Mouse (Mus musculus) heart, embryonic 15.5 days (tissue): Measurements from ENCODE around the gene Rad9b. TPM values are rescaled to one million over a fixed set of nuclear protein-coding genes. Genes with fewer than 3 reads are reported as not detected.

Experiments used
- ATAC-seq: fragments of 200-750 bp; cut with Nextera tagmentation; replicated peaks from 2 replicates; pipeline ENCODE4 v1.8.0; 2017; ENCODE audit warnings: low read depth, moderate TSS enrichment; ENCODE audit not compliant: insufficient number of reproducible peaks, insufficient read depth, low FRiP score
- H3K27ac ChIP-seq: fragments of 300-500 bp; sonication (generic); 2 replicates; pipeline ENCODE4 v1.5.1; 2015; ENCODE audit warnings: mild to moderate bottlenecking, inconsistent platforms
- H3K27me3 ChIP-seq: fragments of 300-500 bp; sonication (generic); 2 replicates; pipeline ENCODE4 v1.6.1; 2015; ENCODE audit warnings: inconsistent platforms
- H3K36me3 ChIP-seq: fragments of 300-500 bp; sonication (generic); 2 replicates; pipeline ENCODE4 v1.6.1; 2015; ENCODE audit warnings: mild to moderate bottlenecking, inconsistent platforms
- H3K4me1 ChIP-seq: fragments of 300-500 bp; sonication (generic); replicated peaks from 2 replicates; pipeline ENCODE4 v1.6.1; 2015; ENCODE audit warnings: inconsistent platforms
- H3K4me2 ChIP-seq: fragments of 300-500 bp; sonication (generic); 2 replicates; pipeline ENCODE4 v1.6.1; 2015; ENCODE audit warnings: inconsistent platforms, mild to moderate bottlenecking, moderate library complexity
- H3K4me3 ChIP-seq: fragments of 300-500 bp; sonication (generic); 2 replicates; pipeline ENCODE4 v1.5.1; 2015; ENCODE audit warnings: mild to moderate bottlenecking, inconsistent platforms
- H3K9ac ChIP-seq: fragments of 300-500 bp; sonication (generic); 2 replicates; pipeline ENCODE4 v1.6.1; 2015; ENCODE audit warnings: mild to moderate bottlenecking, inconsistent platforms
- H3K9me3 ChIP-seq: fragments of 300-500 bp; sonication (generic); replicated peaks from 2 replicates; pipeline ENCODE4 v1.6.1; 2016; ENCODE audit warnings: inconsistent platforms
- WGBS: fragments of 180-500 bp; shearing (Covaris S2); methylation state at CpG from one replicate; pipeline ENCODE4 v1.1.7; 2015; ENCODE audit warnings: mixed read lengths; 5-methylcytosine and 5-hydroxymethylcytosine counted together
- polyA plus RNA-seq: library from polyadenylated mRNA; unstranded; fragments of >200 nt; fragmentation: Nextera tagmentation; extraction: Ambion mirVana; gene quantifications from 2 replicates; pipeline ENCODE4 v1.2.1, GENCODE M21; 2015

Rad9b gene
- polyA plus RNA-seq, 1 experiment from 2014 or later: 7.2 TPM

GRCm38 (mm10) chr5:122391786-122392180 lies 37.8 kb upstream of the Rad9b start, which contains the start of gene Arpc3:
TSS of gene Arpc3 (plus strand) at chr5:122391878.
- peak within 1 kb of the TSS; percentile 79 for H3K9ac ChIP-seq
- peak within 1 kb of the TSS; percentile 64 for H3K27ac ChIP-seq
- H3K36me3 ChIP-seq: no peaks in the 10 kb centered on the region; the same call in 1 of the 2 replicates
- no peaks in the 10 kb centered on the region for H3K27me3 ChIP-seq
- under 1% methylated on average over 39 of the region's 39 CpGs for WGBS
- H3K9me3 ChIP-seq: no peaks in the 10 kb centered on the region
- ATAC-seq: peak; percentile 85
- peak within 1 kb of the TSS; percentile 75 for H3K4me3 ChIP-seq
- peak within 1 kb of the TSS; percentile 73 for H3K4me2 ChIP-seq
- peaks cover 11% of the 10 kb centered on the region for H3K4me1 ChIP-seq

- H3K36me3 ChIP-seq: no peaks in the 10 kb centered on the region; the same call in 1 of the 2 replicates
- no peak for ATAC-seq
- H3K4me1 ChIP-seq: peaks cover 9% of the 10 kb centered on the region
- H3K9me3 ChIP-seq: no peaks in the 10 kb centered on the region
- WGBS: 53% methylated on average over 16 of the region's 16 CpGs
- no peak overlapping the region for H3K9ac ChIP-seq
- no peaks in the 10 kb centered on the region for H3K27me3 ChIP-seq
- peak overlapping the region; percentile 73 for H3K4me2 ChIP-seq
- H3K4me3 ChIP-seq: peak overlapping the region; percentile 75
- peak overlapping the region; percentile 64 for H3K27ac ChIP-seq
Observed at GRCm38 (mm10) chr5:122391178-122391785, 37.2 kb upstream of the Rad9b start.

- no peaks in the 10 kb centered on the region; the same call in 1 of the 2 replicates for H3K36me3 ChIP-seq
- no peak overlapping the region for H3K4me3 ChIP-seq
- H3K27me3 ChIP-seq: no peaks in the 10 kb centered on the region
- no peak overlapping the region for H3K27ac ChIP-seq
- H3K4me2 ChIP-seq: no peak overlapping the region
- no peak overlapping the region for H3K9ac ChIP-seq
- H3K9me3 ChIP-seq: no peaks in the 10 kb centered on the region
- H3K4me1 ChIP-seq: peaks cover 9% of the 10 kb centered on the region
- no peak for ATAC-seq
Observed at GRCm38 (mm10) chr5:122390671-122391070, 36.6 kb upstream of the Rad9b start.

GRCm38 (mm10) chr5:122390006-122390405 lies 36.0 kb upstream of the Rad9b start:
- H3K9ac ChIP-seq: no peak overlapping the region
- peaks cover 9% of the 10 kb centered on the region for H3K4me1 ChIP-seq
- no peak overlapping the region for H3K4me2 ChIP-seq
- H3K27me3 ChIP-seq: no peaks in the 10 kb centered on the region
- no peak for ATAC-seq
- H3K4me3 ChIP-seq: no peak overlapping the region
- H3K27ac ChIP-seq: no peak overlapping the region
- WGBS: 84% methylated on average over 5 of the region's 5 CpGs
- no peaks in the 10 kb centered on the region for H3K9me3 ChIP-seq
- H3K36me3 ChIP-seq: no peaks in the 10 kb centered on the region; the same call in 1 of the 2 replicates

GRCm38 (mm10) chr5:122379374-122380155 lies 25.5 kb upstream of the Rad9b start:
- H3K27ac ChIP-seq: no peak overlapping the region
- H3K9me3 ChIP-seq: no peaks in the 10 kb centered on the region
- H3K27me3 ChIP-seq: no peaks in the 10 kb centered on the region
- peaks cover 46% of the 10 kb centered on the region for H3K36me3 ChIP-seq
- H3K9ac ChIP-seq: no peak overlapping the region
- WGBS: 53% methylated on average over 11 of the region's 11 CpGs
- H3K4me2 ChIP-seq: no peak overlapping the region
- H3K4me3 ChIP-seq: no peak overlapping the region
- H3K4me1 ChIP-seq: peaks cover 4% of the 10 kb centered on the region
- 0 out of 2 replicates have a peak, but pooled peaks have one; percentile 39 for ATAC-seq

- Histone ChIP-seq H3K27ac (no peak overlapping the region), H3K9me3 (no peaks in the 10 kb centered on the region), H3K27me3 (no peaks in the 10 kb centered on the region), H3K36me3 (peaks cover 46% of the 10 kb centered on the region), H3K4me2 (no peak overlapping the region), H3K4me1 (peaks cover 5% of the 10 kb centered on the region), H3K4me3 (no peak overlapping the region), H3K9ac (no peak overlapping the region)
- no peak for ATAC-seq
- 93% methylated on average over 12 of the region's 12 CpGs for WGBS
Observed at GRCm38 (mm10) chr5:122378171-122378570, 24.1 kb upstream of the Rad9b start.

- Histone ChIP-seq H3K4me1 (peaks cover 9% of the 10 kb centered on the region), H3K27ac (no peak overlapping the region), H3K36me3 (peaks cover 41% of the 10 kb centered on the region), H3K9me3 (no peaks in the 10 kb centered on the region), H3K27me3 (no peaks in the 10 kb centered on the region), H3K4me2 (no peak overlapping the region), H3K9ac (no peak overlapping the region), H3K4me3 (no peak overlapping the region)
- no peak for ATAC-seq
- 77% methylated on average over 4 of the region's 4 CpGs for WGBS
Observed at GRCm38 (mm10) chr5:122377101-122377833, 23.2 kb upstream of the Rad9b start.

- WGBS: 4% methylated on average over 5 of the region's 5 CpGs
- Histone ChIP-seq H3K4me1 (peaks cover 14% of the 10 kb centered on the region), H3K4me2 (peak overlapping the region; percentile 84), H3K36me3 (peaks cover 19% of the 10 kb centered on the region), H3K9ac (peak overlapping the region; percentile 87), H3K27me3 (no peaks in the 10 kb centered on the region), H3K9me3 (no peaks in the 10 kb centered on the region), H3K4me3 (peak overlapping the region; percentile 85), H3K27ac (peak overlapping the region; percentile 98)
- no peak for ATAC-seq
Observed at GRCm38 (mm10) chr5:122372878-122373277, 18.8 kb upstream of the Rad9b start.

- Histone ChIP-seq H3K9me3 (no peaks in the 10 kb centered on the region), H3K27me3 (no peaks in the 10 kb centered on the region), H3K36me3 (peaks cover 25% of the 10 kb centered on the region), H3K9ac (peak within 1 kb of the TSS; percentile 87), H3K4me1 (peaks cover 14% of the 10 kb centered on the region), H3K27ac (peak within 1 kb of the TSS; percentile 98), H3K4me2 (peak within 1 kb of the TSS; percentile 84), H3K4me3 (peak within 1 kb of the TSS; percentile 85)
- under 1% methylated on average over 53 of the region's 53 CpGs for WGBS
- ATAC-seq: peak; percentile 94
Observed at GRCm38 (mm10) chr5:122372192-122372769, 18.2 kb upstream of the Rad9b start, which contains the start of gene Fam216a. TSS of gene Fam216a (minus strand) at chr5:122372364.

- WGBS: 1% methylated on average over 34 of the region's 46 CpGs
- Histone ChIP-seq H3K9me3 (no peaks in the 10 kb centered on the region), H3K9ac (peak within 1 kb of the TSS; percentile 87), H3K27ac (peak within 1 kb of the TSS; percentile 98), H3K4me2 (peak within 1 kb of the TSS; percentile 84), H3K36me3 (peaks cover 30% of the 10 kb centered on the region), H3K27me3 (no peaks in the 10 kb centered on the region), H3K4me1 (peaks cover 10% of the 10 kb centered on the region), H3K4me3 (peak within 1 kb of the TSS; percentile 85)
- peak; percentile 61 for ATAC-seq
Observed at GRCm38 (mm10) chr5:122371591-122372191, 17.7 kb upstream of the Rad9b start, which contains the start of gene Gpn3. TSS of gene Gpn3 (plus strand) at chr5:122371876.
